In genomic region chr11:45026674-45027073, GRCm38 (mm10) we compare ENCODE assay signal across 11 mouse cellular contexts.
DNase-seq lines count a peak whose midpoint lies in the region; ATAC-seq and TF ChIP-seq lines count a peak whose summit lies in the region.
"Had no signal": no experiment of that assay in that cellular context is flagged by ENCODE, and none has a peak within 500 bp of the region (broad histone marks: within the 10 kb centered on the region; RNA-seq: fewer than 3 reads in every experiment).

No protein-coding gene starts in this region.

- H3K9ac ChIP-seq in kidney, postnatal 0 days (ENCODE audit: low read depth, low read length): 0 out of 2 replicates have a peak overlapping the region, but pooled peaks have one; percentile 9
- 0 out of 2 replicates have a peak overlapping the region, but pooled peaks have one; percentile 28 for H3K9ac ChIP-seq in hindbrain, postnatal 0 days (replicated peaks; ENCODE audit: low read length)
- no peak overlapping the region for H3K9ac ChIP-seq in neural tube, embryonic 15.5 days (replicated peaks)

- peak overlapping the region; percentile 5; the same call in 1 of the 2 replicates for H3K4me2 ChIP-seq in kidney, postnatal 0 days (ENCODE audit: low read length)
- peak overlapping the region; percentile 25; the same call in 1 of the 2 replicates for H3K4me2 ChIP-seq in hindbrain, postnatal 0 days (ENCODE audit: low read depth, low read length)
- peak overlapping the region; percentile 30 for H3K4me2 ChIP-seq in neural tube, embryonic 15.5 days

- ATAC-seq in kidney, postnatal 0 days (replicated peaks; ENCODE audit: low FRiP score, low read depth): no peak
- ATAC-seq in hindbrain, postnatal 0 days: no peak
- peak; percentile 65; the same call in 1 of the 2 replicates for ATAC-seq in neural tube, embryonic 15.5 days (ENCODE audit: low FRiP score)

- H3K4me3 ChIP-seq in kidney, postnatal 0 days (replicated peaks; ENCODE audit: low read depth, low read length): no peak overlapping the region
- peak overlapping the region; percentile 22; the same call in 1 of the 2 replicates for H3K4me3 ChIP-seq in forebrain, embryonic 10.5 days
- no peak overlapping the region for H3K4me3 ChIP-seq in hindbrain, postnatal 0 days (ENCODE audit: low read length)
- no peak overlapping the region for H3K4me3 ChIP-seq in neural tube, embryonic 15.5 days (replicated peaks)
- H3K4me3 ChIP-seq: erythroblast, embryonic 14.5 days had no signal

- no peaks in the 10 kb centered on the region for H3K9me3 ChIP-seq in kidney, postnatal 0 days (replicated peaks; ENCODE audit: low read length)
- no peaks in the 10 kb centered on the region for H3K9me3 ChIP-seq in forebrain, embryonic 10.5 days
- no peaks in the 10 kb centered on the region for H3K9me3 ChIP-seq in hindbrain, postnatal 0 days (ENCODE audit: low read length)
- H3K9me3 ChIP-seq in neural tube, embryonic 15.5 days (replicated peaks): no peaks in the 10 kb centered on the region
- H3K9me3 ChIP-seq: G1E had no signal

- WGBS in kidney, postnatal 0 days: 17% methylated on average over 11 of the region's 11 CpGs
- 14% methylated on average over 11 of the region's 11 CpGs for WGBS in forebrain, embryonic 10.5 days
- 14% methylated on average over 11 of the region's 11 CpGs for WGBS in hindbrain, postnatal 0 days
- WGBS in neural tube, embryonic 15.5 days: 10% methylated on average over 11 of the region's 11 CpGs

- no peaks in the 10 kb centered on the region for H3K27me3 ChIP-seq in kidney, postnatal 0 days (ENCODE audit: insufficient read depth, low read length)
- peaks cover 10% of the 10 kb centered on the region for H3K27me3 ChIP-seq in forebrain, embryonic 10.5 days (ENCODE audit: poor library complexity, severe bottlenecking)
- H3K27me3 ChIP-seq in hindbrain, postnatal 0 days (ENCODE audit: insufficient read depth, low read length): no peaks in the 10 kb centered on the region
- H3K27me3 ChIP-seq in neural tube, embryonic 15.5 days (replicated peaks): no peaks in the 10 kb centered on the region

- H3K4me1 ChIP-seq in kidney, postnatal 0 days (replicated peaks; ENCODE audit: insufficient read depth, low read length): no peaks in the 10 kb centered on the region
- peaks cover 14% of the 10 kb centered on the region for H3K4me1 ChIP-seq in forebrain, embryonic 10.5 days
- no peaks in the 10 kb centered on the region; the same call in 1 of the 2 replicates for H3K4me1 ChIP-seq in hindbrain, postnatal 0 days (ENCODE audit: insufficient read depth, low read length)
- H3K4me1 ChIP-seq in neural tube, embryonic 15.5 days: peaks cover 14% of the 10 kb centered on the region

- H3K27ac ChIP-seq in kidney, postnatal 0 days: no peak overlapping the region
- peak overlapping the region; percentile 72 for H3K27ac ChIP-seq in forebrain, embryonic 10.5 days
- H3K27ac ChIP-seq in hindbrain, postnatal 0 days: peak overlapping the region; percentile 54; the same call in 1 of the 2 replicates
- peak overlapping the region; percentile 43 for H3K27ac ChIP-seq in neural tube, embryonic 15.5 days (replicated peaks)

- DNase-seq in kidney, postnatal 0 days (ENCODE audit: low spot score): peak; percentile 44
- no peak for DNase-seq in kidney, adult 18-20 months
- DNase-seq in forebrain, embryonic 10.5 days (ENCODE audit: extremely low spot score, low spot score): peak; percentile 23
- peak; percentile 40 for DNase-seq in hindbrain, postnatal 0 days (ENCODE audit: low spot score)
- DNase-seq in adrenal gland, adult (ENCODE audit: inconsistent age in 2 of 2, low spot score in 1 of 2): no peak
- DNase-seq in thymus, postnatal 4 days: no peak
- DNase-seq: lung, postnatal 4 days; right cerebral cortex, postnatal 14 days had no signal

- H3K36me3 ChIP-seq in kidney, postnatal 0 days (ENCODE audit: insufficient read depth, low read length): no peaks in the 10 kb centered on the region
- no peaks in the 10 kb centered on the region for H3K36me3 ChIP-seq in forebrain, embryonic 10.5 days (replicated peaks)
- H3K36me3 ChIP-seq in hindbrain, postnatal 0 days (ENCODE audit: insufficient read depth, low read length): no peaks in the 10 kb centered on the region
- H3K36me3 ChIP-seq in neural tube, embryonic 15.5 days: no peaks in the 10 kb centered on the region
- H3K36me3 ChIP-seq: G1E had no signal

- no peak for TF ChIP-seq CTCF in kidney, postnatal 0 days (IDR thresholded peaks at IDR 0.05; ENCODE audit: low read depth)
- no peak for TF ChIP-seq CTCF in hindbrain, postnatal 0 days (IDR thresholded peaks at IDR 0.05; ENCODE audit: low read depth)

Comparison
In these comparisons a context has a peak if more than half of its experiments do, and no peak if none do; other contexts are left out.
1. DNase-seq: peak in kidney, postnatal 0 days (single experiment), forebrain, embryonic 10.5 days (single experiment) and hindbrain, postnatal 0 days (single experiment); none in kidney, adult 18-20 months (single experiment), adrenal gland, adult (0 of 2) and thymus, postnatal 4 days (single experiment).
2. Peak in every context shown above with its lines, with median percentiles within 50 percentile points of each other: H3K4me2 ChIP-seq.